Mouse (Mus musculus): ENCODE measurements around the gene Tmc5. TPM values are rescaled to one million over a fixed set of nuclear protein-coding genes. Genes with fewer than 3 reads are reported as not detected.

Tmc5 gene
- polyA plus RNA-seq, 1 experiment from 2014 or later, result 0.02 TPM

DNA sequence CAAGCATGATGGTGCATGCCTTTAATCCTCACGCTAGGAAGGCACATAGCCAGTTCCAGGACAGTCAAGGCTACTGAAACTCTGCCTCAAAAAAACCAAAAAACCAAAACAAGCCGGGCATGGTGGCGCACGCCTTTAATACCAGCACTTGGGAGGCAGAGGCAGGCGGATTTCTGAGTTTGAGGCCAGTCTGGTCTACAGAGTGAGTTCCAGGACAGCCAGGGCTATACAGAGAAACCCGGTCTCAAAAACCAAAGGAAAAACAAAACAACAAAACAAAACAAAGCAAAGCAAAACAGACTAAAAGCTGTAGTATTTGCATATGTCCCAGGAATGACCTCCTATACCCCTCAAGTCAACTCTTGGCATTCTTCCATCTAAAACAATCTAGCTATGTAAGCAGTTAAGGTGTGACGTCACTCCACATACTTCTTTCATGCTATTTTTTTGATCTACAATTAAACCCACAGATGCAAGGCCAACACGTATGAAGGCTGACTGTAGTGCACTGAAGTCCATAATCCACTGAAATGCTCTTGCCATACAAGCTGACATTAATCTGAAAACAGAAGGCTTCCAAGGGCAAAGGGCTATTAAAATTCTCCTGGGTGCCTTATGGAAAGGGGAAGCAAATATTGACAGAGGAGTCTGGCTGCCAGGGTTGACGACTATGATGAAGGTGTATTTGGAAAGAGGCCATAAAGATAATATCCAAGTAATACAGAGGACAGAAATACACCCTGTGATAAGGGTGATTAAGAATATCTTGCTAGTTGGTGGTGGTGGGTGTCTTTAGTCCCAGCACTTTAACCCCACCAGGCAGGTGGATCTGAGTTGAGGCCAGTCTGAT, 107.1 kb downstream of the Tmc5 start:
- Histone ChIP-seq H3K9me3 (ENCODE audit: low read length) (no peaks in the 10 kb centered on the region), H3K4me2 (ENCODE audit: low read depth, low read length) (peak overlapping the region; percentile 93), H3K4me1 (ENCODE audit: insufficient read depth) (peaks cover 38% of the 10 kb centered on the region), H3K4me3 (ENCODE audit: low read depth, low read length) (peak overlapping the region; percentile 95), H3K36me3 (replicated peaks; ENCODE audit: insufficient read depth, low read length) (peaks cover 4% of the 10 kb centered on the region; the same call in 1 of the 2 replicates), H3K27me3 (ENCODE audit: insufficient read depth, low read length) (no peaks in the 10 kb centered on the region), H3K27ac (ENCODE audit: low read depth) (peak overlapping the region; percentile 95), H3K9ac (replicated peaks) (peak overlapping the region; percentile 93)
- DNase-seq (no peak), ATAC-seq (peak; percentile 13; the same call in 1 of the 2 replicates)
- TF ChIP-seq EP300 (IDR thresholded peaks at IDR 0.05; ENCODE audit: low read depth), result no peak
- no peak for TF ChIP-seq CTCF (IDR thresholded peaks at IDR 0.05; ENCODE audit: low read depth)
- 58% methylated on average over 9 of the region's 9 CpGs for WGBS (ENCODE audit: insufficient replicate concordance)

DNA sequence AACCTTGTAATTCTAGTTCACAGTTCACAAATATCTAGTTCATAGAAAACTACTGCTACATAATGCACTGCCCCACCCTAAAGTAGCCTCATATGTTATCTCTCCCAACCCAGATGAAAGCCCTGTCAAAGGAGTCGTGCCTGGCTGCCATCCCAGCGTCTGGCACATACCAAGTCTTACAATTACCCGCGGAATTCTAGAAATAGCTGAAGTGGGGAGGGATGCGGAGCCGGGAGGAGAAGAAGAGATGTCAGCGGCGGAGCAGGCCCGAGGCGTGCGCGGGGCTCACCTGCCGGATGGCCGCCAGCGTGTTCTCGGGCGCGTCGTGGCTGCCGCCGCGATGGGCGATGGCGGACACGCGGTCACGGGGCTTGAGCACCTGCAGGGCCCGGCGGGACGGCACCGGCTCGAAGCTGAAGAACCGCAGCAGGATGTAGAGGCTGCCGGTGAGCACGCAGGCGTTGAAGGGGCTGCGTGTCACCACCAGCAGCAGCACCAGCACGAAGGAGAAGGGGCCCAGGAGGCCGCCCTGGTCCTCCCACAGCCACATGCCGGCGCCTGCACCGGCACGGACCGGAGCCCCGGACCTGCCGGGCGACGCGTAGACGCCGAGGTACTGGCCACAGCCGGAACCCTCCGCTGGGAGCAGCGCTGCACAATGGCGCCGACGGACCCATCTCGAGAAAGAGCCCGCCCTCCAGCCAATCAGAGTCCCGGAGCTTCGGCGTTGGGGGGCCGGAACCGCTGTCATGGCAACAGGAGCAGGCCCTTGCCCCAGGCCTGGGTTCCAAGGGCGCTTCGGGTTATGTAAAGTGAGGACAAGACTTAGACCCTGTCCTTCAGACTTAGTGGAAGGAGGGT, 108.2 kb downstream of the Tmc5 start, which contains the start of gene Gde1:
Gde1 (minus strand) TSS at position 678 of the 861 bp plus-strand sequence.
- no peak for TF ChIP-seq EP300 (IDR thresholded peaks at IDR 0.05; ENCODE audit: low read depth)
- TF ChIP-seq CTCF (IDR thresholded peaks at IDR 0.05; ENCODE audit: low read depth), result no peak
- DNase-seq, result peak; percentile 91

DNA sequence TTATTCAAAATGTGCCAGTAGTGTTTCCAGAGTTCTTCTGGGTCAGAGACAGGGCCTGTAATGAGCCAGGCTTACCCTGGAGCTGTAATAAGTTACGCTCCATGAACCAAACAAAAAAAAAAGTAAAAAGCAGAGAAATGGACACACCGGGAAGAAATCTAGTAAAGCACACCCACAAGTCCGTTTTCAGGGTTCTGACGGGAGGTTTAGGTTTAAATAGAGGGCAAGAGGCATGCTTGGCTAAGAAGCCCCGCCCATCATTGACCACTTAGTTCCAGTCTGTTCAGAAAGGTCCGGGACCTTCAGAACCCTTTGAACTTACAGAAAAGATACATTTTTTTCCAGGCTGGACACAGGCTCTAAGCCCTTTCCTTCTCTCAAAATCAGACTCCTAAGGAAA, 109.0 kb downstream of the Tmc5 start:
- Histone ChIP-seq H3K4me3 (ENCODE audit: low read depth, low read length) (peak overlapping the region; percentile 95), H3K36me3 (replicated peaks; ENCODE audit: insufficient read depth, low read length) (peaks cover 4% of the 10 kb centered on the region; the same call in 1 of the 2 replicates), H3K27ac (ENCODE audit: low read depth) (peak overlapping the region; percentile 95), H3K4me2 (ENCODE audit: low read depth, low read length) (peak overlapping the region; percentile 93), H3K4me1 (ENCODE audit: insufficient read depth) (peaks cover 33% of the 10 kb centered on the region), H3K27me3 (ENCODE audit: insufficient read depth, low read length) (no peaks in the 10 kb centered on the region), H3K9me3 (ENCODE audit: low read length) (no peaks in the 10 kb centered on the region), H3K9ac (replicated peaks) (peak overlapping the region; percentile 93; the same call in 1 of the 2 replicates)
- TF ChIP-seq CTCF (IDR thresholded peaks at IDR 0.05; ENCODE audit: low read depth) (no peak), EP300 (IDR thresholded peaks at IDR 0.05; ENCODE audit: low read depth) (no peak)
- ATAC-seq (no peak), DNase-seq (no peak)
- 52% methylated on average over 6 of the region's 6 CpGs for WGBS (ENCODE audit: insufficient replicate concordance)

More for the DNA sequence above, 108.2 kb downstream of the Tmc5 start, which contains the start of gene Gde1:
- Histone ChIP-seq H3K27me3 (ENCODE audit: insufficient read depth, low read length) (no peaks in the 10 kb centered on the region), H3K4me2 (ENCODE audit: low read depth, low read length) (peak within 1 kb of the TSS; percentile 93), H3K4me3 (ENCODE audit: low read depth, low read length) (peak within 1 kb of the TSS; percentile 95), H3K27ac (ENCODE audit: low read depth) (peak within 1 kb of the TSS; percentile 95), H3K9me3 (ENCODE audit: low read length) (no peaks in the 10 kb centered on the region), H3K9ac (replicated peaks) (peak within 1 kb of the TSS; percentile 93), H3K36me3 (replicated peaks; ENCODE audit: insufficient read depth, low read length) (peaks cover 4% of the 10 kb centered on the region; the same call in 1 of the 2 replicates), H3K4me1 (ENCODE audit: insufficient read depth) (peaks cover 33% of the 10 kb centered on the region)
- WGBS (ENCODE audit: insufficient replicate concordance), result under 1% methylated on average over 66 of the region's 66 CpGs
- ATAC-seq, result peak; percentile 82

GRCm38 (mm10) chr7:118706488-118706887, 109.4 kb downstream of the Tmc5 start:
- Histone ChIP-seq H3K9ac (replicated peaks) (no peak overlapping the region), H3K36me3 (replicated peaks; ENCODE audit: insufficient read depth, low read length) (peaks cover 4% of the 10 kb centered on the region; the same call in 1 of the 2 replicates), H3K9me3 (ENCODE audit: low read length) (no peaks in the 10 kb centered on the region), H3K27ac (ENCODE audit: low read depth) (no peak overlapping the region), H3K4me1 (ENCODE audit: insufficient read depth) (peaks cover 32% of the 10 kb centered on the region), H3K4me2 (ENCODE audit: low read depth, low read length) (no peak overlapping the region), H3K4me3 (ENCODE audit: low read depth, low read length) (no peak overlapping the region), H3K27me3 (ENCODE audit: insufficient read depth, low read length) (no peaks in the 10 kb centered on the region)
- DNase-seq, result no peak
- ATAC-seq, result no peak
- TF ChIP-seq CTCF (IDR thresholded peaks at IDR 0.05; ENCODE audit: low read depth) (no peak), EP300 (IDR thresholded peaks at IDR 0.05; ENCODE audit: low read depth) (no peak)
- 82% methylated on average over 5 of the region's 5 CpGs for WGBS (ENCODE audit: insufficient replicate concordance)

DNA sequence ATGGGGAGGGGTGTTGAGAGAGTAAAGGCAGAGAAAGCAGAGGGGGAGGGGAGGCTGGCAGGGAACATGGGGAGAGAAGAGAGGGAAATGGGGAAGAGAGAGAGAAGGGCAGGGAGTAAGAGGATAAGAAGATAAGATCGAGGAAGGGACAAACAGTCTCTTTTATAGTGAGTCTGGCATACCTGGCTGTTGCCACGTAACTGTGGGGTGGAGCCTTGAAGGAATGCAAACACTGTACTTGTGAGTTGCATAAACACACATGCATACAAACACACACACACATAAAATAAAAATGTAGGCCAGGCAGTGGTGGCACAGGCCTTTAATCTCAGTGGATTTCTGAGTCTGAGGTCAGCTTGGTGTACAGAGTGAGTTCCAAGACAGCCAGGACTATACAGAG, 110.1 kb downstream of the Tmc5 start:
- Histone ChIP-seq H3K9ac (replicated peaks) (no peak overlapping the region), H3K36me3 (replicated peaks; ENCODE audit: insufficient read depth, low read length) (no peaks in the 10 kb centered on the region), H3K4me1 (ENCODE audit: insufficient read depth) (peaks cover 29% of the 10 kb centered on the region), H3K27ac (ENCODE audit: low read depth) (no peak overlapping the region), H3K27me3 (ENCODE audit: insufficient read depth, low read length) (no peaks in the 10 kb centered on the region), H3K4me2 (ENCODE audit: low read depth, low read length) (no peak overlapping the region), H3K9me3 (ENCODE audit: low read length) (no peaks in the 10 kb centered on the region), H3K4me3 (ENCODE audit: low read depth, low read length) (no peak overlapping the region)
- 48% methylated on average over 2 of the region's 2 CpGs for WGBS (ENCODE audit: insufficient replicate concordance)
- ATAC-seq (no peak), DNase-seq (no peak)
- TF ChIP-seq CTCF (IDR thresholded peaks at IDR 0.05; ENCODE audit: low read depth), result no peak
- TF ChIP-seq EP300 (IDR thresholded peaks at IDR 0.05; ENCODE audit: low read depth), result no peak

DNA sequence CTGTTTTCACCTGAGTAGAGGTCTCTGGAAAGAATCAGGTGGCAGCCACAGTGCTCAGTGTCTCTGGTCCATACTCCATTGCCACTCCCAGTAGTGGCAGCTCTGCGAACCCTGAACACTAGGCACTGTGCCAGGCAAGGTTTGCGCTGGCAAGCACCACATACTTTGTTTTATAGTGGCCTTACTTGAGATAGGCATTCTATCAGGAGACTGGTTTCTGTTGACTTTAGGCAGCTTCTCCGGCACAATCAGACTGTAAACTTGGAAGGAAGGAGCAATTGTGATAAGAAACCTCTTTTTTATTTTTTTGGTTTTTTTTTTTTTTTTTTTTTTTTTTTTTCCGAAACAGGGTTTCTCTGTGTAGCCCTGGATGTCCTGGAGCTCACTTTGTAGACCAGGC, 110.9 kb downstream of the Tmc5 start:
- H3K36me3 ChIP-seq (replicated peaks; ENCODE audit: insufficient read depth, low read length), result no peaks in the 10 kb centered on the region
- ATAC-seq, result no peak
- no peaks in the 10 kb centered on the region for H3K27me3 ChIP-seq (ENCODE audit: insufficient read depth, low read length)
- TF ChIP-seq CTCF (IDR thresholded peaks at IDR 0.05; ENCODE audit: low read depth) (no peak), EP300 (IDR thresholded peaks at IDR 0.05; ENCODE audit: low read depth) (no peak)
- peaks cover 29% of the 10 kb centered on the region for H3K4me1 ChIP-seq (ENCODE audit: insufficient read depth)
- no peak overlapping the region for H3K27ac ChIP-seq (ENCODE audit: low read depth)
- H3K4me3 ChIP-seq (ENCODE audit: low read depth, low read length), result no peak overlapping the region
- no peak for DNase-seq
- H3K9ac ChIP-seq (replicated peaks), result no peak overlapping the region
- no peaks in the 10 kb centered on the region for H3K9me3 ChIP-seq (ENCODE audit: low read length)
- WGBS (ENCODE audit: insufficient replicate concordance), result 43% methylated on average over 4 of the region's 4 CpGs
- H3K4me2 ChIP-seq (ENCODE audit: low read depth, low read length), result no peak overlapping the region
